Mouse (Mus musculus) left cerebral cortex, adult 2 months (tissue): ENCODE results near the gene Card10. TPM values are rescaled to one million over a fixed set of nuclear protein-coding genes. Genes with fewer than 3 reads are reported as not detected.
A peak's percentile ranks its signal among the peaks of the same experiment; 100 is the strongest.
"Not testable (repeated sequence)": the region's sequence is repeated elsewhere in the genome, so short reads cannot be mapped to it uniquely, and the experiment has no call there.

Experiments used
- DNase-seq, 2 experiments: peaks; one replicate each; pipeline ENCODE4 v3.0.0; 2021 to 2022; ENCODE audit warnings: low spot score in 2 of 2, mixed read lengths in 1 of 2; ENCODE audit errors: extremely low spot score in 1 of 2
- H3K27ac ChIP-seq: fragments of 200-600 bp; 2 replicates; pipeline ENCODE4 v1.8.1; 2022
- H3K4me3 ChIP-seq: fragments of 200-600 bp; 2 replicates; pipeline ENCODE4 v1.8.1; 2022
- CTCF ChIP-seq: fragments of 200-600 bp; IDR thresholded peaks from 2 replicates; pipeline ENCODE4 v1.8.1; 2022; ENCODE audit warnings: antibody characterized with exemption, mild to moderate bottlenecking, moderate library complexity
- intact Hi-C: fragments of 180-260 bp; cut with DNase I; formaldehyde crosslinking; loops from one replicate; pipeline ENCODE4 v1.15.1; 2025
- long read RNA-seq, 2 experiments: library from polyadenylated mRNA; stranded (forward); transcript quantifications; one replicate each; pipeline ENCODE4 v2.0.0; 2021; ENCODE audit warnings: borderline mapping rate in 2 of 2
- total RNA-seq, 2 experiments: library from RNA; stranded (reverse); gene quantifications; 2 replicates each; pipeline ENCODE4 v1.2.3; 2021

The Card10 gene
- total RNA-seq: 1 to 10 TPM; 4.8 TPM
- long read RNA-seq, experiment 1, full-length matches to known transcripts: 2 of 6 reads
- long read RNA-seq, experiment 1, partial matches to known transcripts: 3 of 6 reads
- long read RNA-seq, experiment 1, other reads (novel, unspliced or antisense): 1 of 6 reads
- long read RNA-seq, experiment 2, full-length matches to known transcripts: 2 of 7 reads
- long read RNA-seq, experiment 2, partial matches to known transcripts: 4 of 7 reads
- long read RNA-seq, experiment 2, other reads (novel, unspliced or antisense): 1 of 7 reads

GRCm38 (mm10) chr15:78802776-78803391, at the start of gene Card10:
Gene Card10, minus strand, starts transcription at chr15:78803042.
- peak within 1 kb of the TSS; percentile 56 for H3K4me3 ChIP-seq
- no peak for DNase-seq
- intact Hi-C loops: no loop called here
- H3K27ac ChIP-seq: peak within 1 kb of the TSS; percentile 76
- TF ChIP-seq CTCF: no peak

GRCm38 (mm10) chr15:78851505-78852153, 48.8 kb upstream of the Card10 start:
- intact Hi-C loops: no loop called here
- TF ChIP-seq CTCF: peak; percentile 92
- Histone ChIP-seq H3K4me3 (no peak overlapping the region), H3K27ac (peak overlapping the region; percentile 29; the same call in 1 of the 2 replicates)
- peak; percentile 86 to 90 for DNase-seq

GRCm38 (mm10) chr15:78850944-78851343, 48.1 kb upstream of the Card10 start:
- DNase-seq: no peak
- intact Hi-C loops: no loop called here
- Histone ChIP-seq H3K27ac (no peak overlapping the region; the same call in 1 of the 2 replicates), H3K4me3 (no peak overlapping the region)
- no peak for TF ChIP-seq CTCF

- H3K4me3 ChIP-seq: no peak overlapping the region
- TF ChIP-seq CTCF: no peak
- H3K27ac ChIP-seq: peak overlapping the region; percentile 50; the same call in 1 of the 2 replicates
- no peak for DNase-seq
- intact Hi-C loops: no loop called here
Measured at GRCm38 (mm10) chr15:78850059-78850824, 47.4 kb upstream of the Card10 start.

- H3K27ac ChIP-seq: no peak overlapping the region; the same call in 1 of the 2 replicates
- intact Hi-C loops: loop anchor here (5.0 kb wide), 1 partner anchor 227 kb away; no protein-coding TSS in a partner anchor
- TF ChIP-seq CTCF: no peak
- DNase-seq: no peak
- no peak overlapping the region for H3K4me3 ChIP-seq
Measured at GRCm38 (mm10) chr15:78849485-78849884, 46.6 kb upstream of the Card10 start.

- Histone ChIP-seq H3K27ac (0 out of 2 replicates have a peak overlapping the region, but pooled peaks have one; percentile 6), H3K4me3 (no peak overlapping the region)
- peak; percentile 72 to 83 for DNase-seq
- peak; percentile 95 for TF ChIP-seq CTCF
- intact Hi-C loops: loop anchor here (1.0 to 5.0 kb wide), 2 partner anchors 22 to 226 kb away; no protein-coding TSS in a partner anchor
Measured at GRCm38 (mm10) chr15:78848467-78848866, 45.6 kb upstream of the Card10 start.

- intact Hi-C loops: loop anchor here (5.0 kb wide), 1 partner anchor 225 kb away; no protein-coding TSS in a partner anchor
- not testable (repeated sequence) for DNase-seq, H3K27ac ChIP-seq, H3K4me3 ChIP-seq
Measured at GRCm38 (mm10) chr15:78846805-78847204, 44.0 kb upstream of the Card10 start.

- H3K4me3 ChIP-seq: no peak overlapping the region
- no peak for DNase-seq
- H3K27ac ChIP-seq: peak overlapping the region; percentile 66; the same call in 1 of the 2 replicates
- TF ChIP-seq CTCF: no peak
- intact Hi-C loops: loop anchor here (5.0 kb wide), 1 partner anchor 224 kb away; no protein-coding TSS in a partner anchor
Measured at GRCm38 (mm10) chr15:78846352-78846751, 43.5 kb upstream of the Card10 start.

GRCm38 (mm10) chr15:78845867-78846266, 43.0 kb upstream of the Card10 start:
- DNase-seq: no peak
- Histone ChIP-seq H3K4me3 (no peak overlapping the region), H3K27ac (peak overlapping the region; percentile 66)
- intact Hi-C loops: loop anchor here (5.0 kb wide), 1 partner anchor 224 kb away; no protein-coding TSS in a partner anchor
- no peak for TF ChIP-seq CTCF

- TF ChIP-seq CTCF: no peak
- intact Hi-C loops: loop anchor here (5.0 kb wide), 1 partner anchor 223 kb away; no protein-coding TSS in a partner anchor
- peak overlapping the region; percentile 16; the same call in 1 of the 2 replicates for H3K4me3 ChIP-seq
- peak overlapping the region; percentile 66 for H3K27ac ChIP-seq
- no peak for DNase-seq
Measured at GRCm38 (mm10) chr15:78845321-78845720, 42.5 kb upstream of the Card10 start.

GRCm38 (mm10) chr15:78844791-78845190, 41.9 kb upstream of the Card10 start:
- no peak; the same call in none of the 2 replicates for TF ChIP-seq CTCF
- no peak for DNase-seq
- intact Hi-C loops: loop anchor here (5.0 kb wide), 1 partner anchor 222 kb away; no protein-coding TSS in a partner anchor
- Histone ChIP-seq H3K4me3 (peak overlapping the region; percentile 43), H3K27ac (peak overlapping the region; percentile 95)
